Mouse (Mus musculus) lung, adult 18-20 months (tissue): ENCODE measurements at regions not wholly inside any gene's neighbourhood (a gene's known extent, or its start where the extent isn't known, plus 50 kb on each side); places are given as distances from the start of the nearest gene placed in this dataset.

Experiments
- DNase-seq, 2 experiments: peaks; one replicate each; pipeline ENCODE4 v3.0.0; 2022; ENCODE audit warnings: mixed read lengths in 2 of 2

DNA sequence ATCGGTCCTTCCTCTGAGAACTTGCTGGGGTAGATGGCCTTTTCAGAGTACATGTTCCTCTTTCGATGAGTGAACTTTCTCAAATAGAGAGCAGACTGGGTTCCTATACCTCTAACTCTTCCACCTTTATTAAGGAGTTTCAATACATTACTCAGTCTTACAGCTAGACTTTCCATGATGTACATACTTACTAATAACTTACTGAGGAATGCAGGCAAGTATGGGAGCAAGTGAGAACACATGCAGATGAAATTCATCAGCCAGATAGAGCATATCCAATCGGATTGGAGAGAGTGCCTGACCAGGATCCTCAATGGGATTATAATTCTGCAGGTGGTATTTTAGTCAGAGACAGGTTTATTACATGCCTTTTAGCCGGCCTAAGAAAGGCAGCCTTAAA lies 292.2 kb upstream of the Large1 start:
- no peak for DNase-seq

DNA sequence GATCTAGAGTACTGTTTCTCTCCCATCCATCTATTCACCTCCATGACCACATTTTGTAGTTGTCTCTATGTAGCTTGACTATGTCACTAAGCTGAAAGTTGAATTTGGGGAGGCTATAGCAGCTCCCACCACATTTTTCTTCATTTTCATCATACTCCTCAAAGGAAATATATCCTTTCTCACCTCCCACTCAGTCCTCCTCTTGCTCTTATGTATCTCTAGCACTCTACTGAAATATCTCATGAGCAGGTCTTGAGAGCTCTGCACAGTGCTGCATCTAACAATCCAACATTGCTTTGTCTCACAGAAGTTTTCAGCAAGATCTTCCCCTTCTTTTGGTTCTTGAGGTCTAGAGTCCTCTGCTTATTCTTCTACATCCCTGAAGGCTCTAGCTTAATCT lies 273.5 kb upstream of the Large1 start:
- no peak for DNase-seq

GRCm38 (mm10) chr8:73618946-73619345 lies 265.6 kb upstream of the Large1 start:
- peak in 1 of 2 experiments; percentile 2 for DNase-seq

- no peak for DNase-seq
Observed at GRCm38 (mm10) chr8:73614631-73615030, 261.3 kb upstream of the Large1 start.

- no peak for DNase-seq
Observed at GRCm38 (mm10) chr8:73614106-73614505, 260.8 kb upstream of the Large1 start.

- DNase-seq: no peak
Observed at GRCm38 (mm10) chr8:73611583-73611982, 258.2 kb upstream of the Large1 start.

DNA sequence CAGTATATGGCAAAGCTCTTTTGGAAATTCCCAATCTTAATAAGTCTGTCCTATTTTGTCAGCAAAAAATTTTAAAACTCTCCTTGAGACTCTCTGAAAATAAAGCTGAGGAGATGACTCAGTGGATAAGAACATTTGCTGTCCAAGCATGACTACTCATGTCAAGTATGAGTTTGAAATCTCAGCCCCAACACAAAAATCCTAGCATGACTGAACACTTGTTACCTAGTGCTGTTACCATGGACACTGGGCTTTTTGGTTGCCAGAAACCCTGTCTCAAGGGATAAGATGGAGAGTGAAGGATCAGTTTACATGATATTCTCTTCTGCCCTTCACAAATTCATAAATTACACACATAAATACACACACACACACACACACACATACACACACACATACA lies 217.3 kb upstream of the Large1 start:
- no peak for DNase-seq

DNA sequence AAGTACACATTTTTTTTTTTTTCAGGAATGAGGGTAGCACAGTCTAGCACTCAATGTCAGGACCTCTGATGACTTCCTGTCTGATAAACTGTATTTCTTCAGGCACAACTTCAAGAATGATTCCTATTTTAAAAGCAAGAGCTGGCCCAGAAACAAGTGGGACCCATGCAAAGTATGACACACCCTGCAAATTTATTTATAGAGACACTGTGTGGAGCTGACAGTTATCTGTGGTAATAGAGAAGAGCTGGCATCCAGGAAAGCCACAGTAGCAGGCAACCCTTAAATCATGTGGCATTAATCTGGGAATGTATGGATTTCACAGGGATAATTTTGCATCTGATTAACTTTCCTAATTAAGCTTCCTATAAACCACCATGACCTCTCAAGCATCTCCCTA lies 216.6 kb upstream of the Large1 start:
- DNase-seq: no peak
